Comparison of ENCODE assay signal across 23 mouse cellular contexts in the genomic region with DNA sequence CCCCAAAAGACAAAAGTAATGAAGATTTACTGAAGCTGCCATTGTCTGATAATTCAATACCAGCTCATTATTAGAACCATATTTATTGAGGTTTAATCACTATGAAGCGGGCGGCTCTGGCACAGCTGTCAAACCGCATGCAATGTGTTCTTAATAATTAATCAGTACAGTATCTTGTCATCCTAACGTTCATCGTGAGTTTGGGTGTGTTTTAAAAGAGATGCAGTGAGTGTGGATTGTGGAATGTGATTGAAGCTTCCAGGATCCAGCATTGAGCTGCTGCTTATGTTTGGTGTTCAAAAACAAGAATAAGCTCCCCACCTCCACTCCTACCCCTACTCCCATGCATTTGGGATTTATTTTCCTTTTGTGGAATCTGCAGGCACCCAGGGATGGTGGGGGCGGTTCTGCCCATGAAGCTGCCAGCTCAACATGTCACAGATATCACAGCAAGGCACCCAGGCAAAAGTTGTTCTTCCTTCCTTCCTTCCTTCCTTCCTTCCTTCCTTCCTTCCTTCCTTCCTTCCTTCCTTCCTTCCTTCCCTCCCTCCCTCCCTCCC.
DNase-seq lines count a peak whose midpoint lies in the region; ATAC-seq and TF ChIP-seq lines count a peak whose summit lies in the region.
"Had no signal": no experiment of that assay in that cellular context is flagged by ENCODE, and none has a peak within 500 bp of the region (broad histone marks: within the 10 kb centered on the region; RNA-seq: fewer than 3 reads in every experiment).

No protein-coding gene starts in this region.

- ATAC-seq in forebrain, postnatal 0 days = peak; percentile 14; the same call in 1 of the 2 replicates
- ATAC-seq in forebrain, embryonic 13.5 days = no peak; the same call in 1 of the 2 replicates
- ATAC-seq: hindbrain, embryonic 16.5 days; liver, embryonic 12.5 days had no signal

- H3K9me3 ChIP-seq in forebrain, postnatal 0 days (ENCODE audit: low read length) = no peaks in the 10 kb centered on the region
- H3K9me3 ChIP-seq in forebrain, embryonic 13.5 days (replicated peaks) = no peaks in the 10 kb centered on the region
- H3K9me3 ChIP-seq: embryonic facial prominence, embryonic 12.5 days; forebrain, embryonic 10.5 days; heart, embryonic 12.5 days; limb, embryonic 10.5 days; liver, embryonic 12.5 days; midbrain, embryonic 12.5 days had no signal

- H3K4me2 ChIP-seq in forebrain, postnatal 0 days (ENCODE audit: low read depth) = no peak overlapping the region
- H3K4me2 ChIP-seq in forebrain, embryonic 13.5 days = no peak overlapping the region
- H3K4me2 ChIP-seq: embryonic facial prominence, embryonic 12.5 days; heart, embryonic 12.5 days; liver, embryonic 12.5 days; lung, embryonic 14.5 days; midbrain, embryonic 12.5 days had no signal

- no peak overlapping the region for H3K27ac ChIP-seq in forebrain, postnatal 0 days (ENCODE audit: low read depth, low read length)
- no peak overlapping the region for H3K27ac ChIP-seq in forebrain, embryonic 13.5 days
- H3K27ac ChIP-seq: embryonic facial prominence, embryonic 12.5 days; forebrain, embryonic 10.5 days; limb, embryonic 10.5 days; liver, embryonic 12.5 days; midbrain, embryonic 12.5 days had no signal

- 0 out of 2 replicates have a peak, but pooled peaks cover 3% of the 10 kb centered on the region for H3K4me1 ChIP-seq in forebrain, postnatal 0 days (ENCODE audit: insufficient read depth)
- peaks cover 9% of the 10 kb centered on the region; the same call in 1 of the 2 replicates for H3K4me1 ChIP-seq in forebrain, embryonic 13.5 days
- H3K4me1 ChIP-seq: liver, embryonic 12.5 days; midbrain, embryonic 12.5 days had no signal

- no peak overlapping the region for H3K9ac ChIP-seq in forebrain, postnatal 0 days
- H3K9ac ChIP-seq in forebrain, embryonic 13.5 days = no peak overlapping the region
- H3K9ac ChIP-seq: embryonic facial prominence, embryonic 12.5 days; heart, embryonic 12.5 days; liver, embryonic 12.5 days; lung, embryonic 14.5 days; midbrain, embryonic 12.5 days had no signal

- no peak overlapping the region for H3K4me3 ChIP-seq in forebrain, postnatal 0 days (ENCODE audit: low read depth, low read length)
- no peak overlapping the region for H3K4me3 ChIP-seq in forebrain, embryonic 13.5 days
- H3K4me3 ChIP-seq: embryonic facial prominence, embryonic 12.5 days; forebrain, embryonic 10.5 days; heart, embryonic 12.5 days; limb, embryonic 10.5 days; liver, embryonic 12.5 days; midbrain, embryonic 12.5 days had no signal

- DNase-seq in forebrain, postnatal 0 days = no peak
- peak; percentile 9 for DNase-seq in left cerebral cortex, adult 11 months (ENCODE audit: low spot score)
- DNase-seq in left cerebral cortex, postnatal 4 days = no peak
- DNase-seq in right cerebral cortex, adult 2 months (ENCODE audit: low spot score in 2 of 2) = peak; percentile 32 to 48
- no peak for DNase-seq in right cerebral cortex, postnatal 14 days
- peak; percentile 18 to 21 for DNase-seq in left cerebral cortex, postnatal 36 days (ENCODE audit: low spot score in 2 of 2)
- no peak for DNase-seq in cerebellum, postnatal 10 days
- DNase-seq: adrenal gland, adult 8-10 months; cerebellum, adult 18-20 months; heart, postnatal 36 days; kidney, adult 2 months; kidney, postnatal 25 days; lung, embryonic 14.5 days; lung, postnatal 4 days; spleen, adult 18-20 months had no signal

- intact Hi-C loops in left cerebral cortex, postnatal 4 days (cut with DNase I) = no loop called here
- intact Hi-C loops in left cerebral cortex, postnatal 36 days (cut with DNase I) = no loop called here

- WGBS in forebrain, postnatal 0 days = 25% methylated on average over 6 of the region's 6 CpGs
- 41% methylated on average over 6 of the region's 6 CpGs for WGBS in forebrain, embryonic 13.5 days

- TF ChIP-seq CTCF in forebrain, postnatal 0 days (IDR thresholded peaks at IDR 0.05; ENCODE audit: low read depth) = no peak

- H3K27me3 ChIP-seq in forebrain, postnatal 0 days (ENCODE audit: insufficient read depth, low read length) = no peaks in the 10 kb centered on the region
- no peaks in the 10 kb centered on the region for H3K27me3 ChIP-seq in forebrain, embryonic 13.5 days
- H3K27me3 ChIP-seq: embryonic facial prominence, embryonic 12.5 days; heart, embryonic 12.5 days; liver, embryonic 12.5 days; midbrain, embryonic 12.5 days had no signal

- H3K36me3 ChIP-seq in forebrain, postnatal 0 days (ENCODE audit: insufficient read depth) = no peaks in the 10 kb centered on the region
- no peaks in the 10 kb centered on the region for H3K36me3 ChIP-seq in forebrain, embryonic 13.5 days (ENCODE audit: poor library complexity, severe bottlenecking)
- H3K36me3 ChIP-seq: embryonic facial prominence, embryonic 12.5 days; forebrain, embryonic 10.5 days; heart, embryonic 12.5 days; limb, embryonic 10.5 days; liver, embryonic 12.5 days; midbrain, embryonic 12.5 days had no signal

Comparison
In these comparisons a context has a peak if more than half of its experiments do, and no peak if none do; other contexts are left out.
1. DNase-seq: peak in left cerebral cortex, adult 11 months (single experiment), right cerebral cortex, adult 2 months (2 of 2) and left cerebral cortex, postnatal 36 days (2 of 2); none in forebrain, postnatal 0 days (single experiment), left cerebral cortex, postnatal 4 days (single experiment), right cerebral cortex, postnatal 14 days (single experiment) and cerebellum, postnatal 10 days (0 of 2).